Mouse (Mus musculus) heart, postnatal 0 days (tissue): ENCODE results near the gene Fam98c.

Experiments used
- CTCF ChIP-seq: IDR thresholded peaks from 2 replicates; pipeline ENCODE4 v1.5.1; 2016; ENCODE audit warnings: antibody characterized with exemption, control low read depth, low read depth
- EP300 ChIP-seq: IDR thresholded peaks from 2 replicates; pipeline ENCODE4 v1.6.1; 2016; ENCODE audit warnings: antibody characterized with exemption, low read depth

GRCm38 (mm10) chr7:29162294-29162693, 6.3 kb upstream of the Fam98c start:
- no peak for TF ChIP-seq CTCF
- no peak for TF ChIP-seq EP300
